In genomic region chr3:31095491-31096154, GRCm38 (mm10) we compare ENCODE assay signal across 7 mouse cellular contexts. TPM values are rescaled to one million over a fixed set of nuclear protein-coding genes. Genes with fewer than 3 reads are reported as not detected.
DNase-seq lines count a peak whose midpoint lies in the region; ATAC-seq lines count a peak whose summit lies in the region.

No protein-coding gene starts in this region.

- ATAC-seq in megakaryocyte progenitor cell, adult 5-6 weeks (replicated peaks; ENCODE audit: poor library complexity): peak; percentile 17

- intact Hi-C loops in left cerebral cortex, postnatal 25 days (cut with DNase I): loop anchor here (5.0 kb wide), 1 partner anchor 42 kb away; no protein-coding TSS in a partner anchor

- DNase-seq in NIH3T3 (ENCODE audit: low read depth): peak; percentile 54
- peak; percentile 81 for DNase-seq in cerebellum, adult 9-11 months
- peak; percentile 10 to 34 for DNase-seq in gastrocnemius, adult 8-10 months (ENCODE audit: low spot score in 2 of 2)
- peak; percentile 84 for DNase-seq in induced T-regulatory cell, adult 2 months (ENCODE audit: low read depth)
- peak; percentile 43 to 48 for DNase-seq in left cerebral cortex, postnatal 25 days (ENCODE audit: low spot score in 2 of 2)
- DNase-seq in right cerebral cortex, postnatal 4 days: peak; percentile 43

RNA-seq across cellular contexts. Expression of gene Skil, which starts 0.8 kb away (rescaled TPM):
- 10 to 100 TPM in 1 of 4 experiments, 1 to 10 TPM in 3; 8.6 to 12.2 (median 8.9) TPM for total RNA-seq in gastrocnemius, adult 8-10 months (2022)
- 10 to 100 TPM; 64.5 to 66.0 TPM for total RNA-seq in left cerebral cortex, postnatal 25 days (2021)
- total RNA-seq in megakaryocyte progenitor cell, adult 5-6 weeks (2015): 5.9 and 6.7 TPM in 2 replicates
- total RNA-seq in megakaryocyte progenitor cell, adult 5-6 weeks (2017): 13.2 and 15.9 TPM in 2 replicates

RNA-seq across cellular contexts. Expression of gene Cldn11, which starts 54.1 kb away (rescaled TPM):
- under 1 TPM in 2 of 4 experiments, not detected in 2; 0.34 to 0.54 TPM for total RNA-seq in gastrocnemius, adult 8-10 months (2022)
- total RNA-seq in left cerebral cortex, postnatal 25 days (2021): 100 to 1,000 TPM; 148 to 171 TPM
- not detected in 2 replicates for total RNA-seq in megakaryocyte progenitor cell, adult 5-6 weeks (2015)
- not detected in 2 replicates for total RNA-seq in megakaryocyte progenitor cell, adult 5-6 weeks (2017)

Comparison
In these comparisons a context has a peak if more than half of its experiments do, and no peak if none do; other contexts are left out.
1. Peak in every context shown above with its lines: DNase-seq and ATAC-seq.
2. DNase-seq: peak in every context shown above with its lines; median percentile 84 in induced T-regulatory cell, adult 2 months; 81 in cerebellum, adult 9-11 months; 54 in NIH3T3; 46 in left cerebral cortex, postnatal 25 days; 43 in right cerebral cortex, postnatal 4 days; 22 in gastrocnemius, adult 8-10 months.
3. RNA of gene Cldn11, which starts 54.1 kb away (total RNA-seq): 148 to 171 TPM in left cerebral cortex, postnatal 25 days; 0.34 to 0.54 TPM in gastrocnemius, adult 8-10 months and not detected in megakaryocyte progenitor cell, adult 5-6 weeks; every median in the first group is over 10 times any median in the second.